Mouse (Mus musculus) embryo, embryonic 11 days (tissue): ENCODE measurements around the gene Sar1a.

Experiments
- DNase-seq: peaks from one replicate; pipeline ENCODE4 v3.0.0-alpha.2; 2015

The Sar1a gene

DNA sequence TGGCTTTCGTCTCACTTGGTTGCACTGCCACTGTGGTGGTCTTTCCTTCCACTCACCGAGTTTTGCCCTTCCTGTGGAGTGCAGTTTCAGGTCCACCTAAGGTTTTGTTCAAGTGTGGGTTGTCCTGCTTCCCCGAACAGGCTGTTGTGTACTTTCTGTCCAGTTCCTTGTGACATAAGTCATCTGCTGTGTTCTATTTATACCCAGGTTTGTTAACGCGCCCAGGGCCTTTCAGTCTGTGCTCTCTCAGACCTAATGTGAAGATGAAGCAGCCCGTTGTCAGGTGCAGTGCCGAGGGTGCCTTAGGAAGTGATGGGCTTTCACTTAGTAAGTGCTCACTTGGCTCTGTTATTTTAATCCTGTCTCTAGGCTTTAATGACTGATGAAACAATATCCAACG is 9.3 kb downstream of the Sar1a start:
- DNase-seq, result no peak

DNA sequence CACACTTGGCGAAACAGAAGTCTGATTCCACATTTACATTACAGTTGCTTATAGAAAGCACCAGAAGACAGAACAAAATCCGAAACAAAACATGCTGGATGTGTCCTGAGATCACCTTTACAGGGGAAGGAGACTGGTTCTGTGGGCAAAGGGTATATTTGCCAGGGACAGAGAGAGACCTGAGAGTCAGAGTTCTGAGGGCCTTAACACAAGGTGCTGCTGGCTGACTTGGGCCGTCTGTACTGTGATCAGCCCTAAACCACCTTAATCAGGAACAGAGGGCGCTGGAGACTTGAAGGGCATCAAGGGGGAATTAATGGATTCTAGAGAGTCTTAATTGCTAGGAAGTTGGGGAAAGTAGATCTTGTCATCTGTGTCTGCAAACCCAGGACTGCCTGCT is 13.5 kb downstream of the Sar1a start:
- DNase-seq, result no peak

DNA sequence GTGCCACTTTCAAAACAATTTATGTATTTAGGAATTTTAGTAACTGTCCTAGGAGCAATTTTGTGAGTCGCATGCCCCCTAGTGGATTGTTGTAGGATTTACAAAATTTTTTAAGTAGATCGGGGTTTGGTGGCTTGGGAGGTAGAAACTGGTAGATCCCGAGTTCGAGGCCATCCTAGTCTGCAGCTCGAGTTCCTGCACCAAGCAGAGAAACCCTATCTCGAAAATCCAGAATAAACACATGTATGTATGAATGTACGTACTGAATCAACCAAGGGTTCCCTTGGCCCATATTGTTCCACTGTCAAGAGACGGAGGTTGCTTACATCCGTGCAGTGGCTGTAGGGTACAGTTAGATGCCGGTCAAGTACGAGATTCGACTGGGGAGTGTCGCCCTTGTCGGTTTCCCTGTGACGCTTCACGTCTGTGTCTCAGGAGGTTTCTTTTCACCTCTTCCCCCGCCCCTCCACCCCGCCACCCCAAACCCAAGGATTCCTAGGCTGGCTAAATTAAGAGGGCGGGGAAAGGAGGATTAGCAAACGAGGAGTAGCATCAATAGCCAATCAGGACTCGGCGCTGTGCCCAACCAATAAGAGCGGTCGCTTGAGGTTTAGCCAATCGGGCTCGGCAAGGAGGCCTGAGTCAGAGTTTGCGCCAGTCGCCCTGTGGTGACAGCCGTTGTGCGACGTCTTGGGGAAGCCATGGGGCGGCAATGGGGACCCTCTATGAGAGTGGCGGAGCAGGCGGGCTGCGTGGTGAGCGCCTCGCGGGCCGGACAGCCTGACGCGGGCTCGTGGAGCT is 15.0 kb downstream of the Sar1a start, which contains the start of gene Tysnd1:
Tysnd1 (plus strand) TSS at position 645 of the 801 bp plus-strand sequence.
- peak; percentile 98 for DNase-seq

DNA sequence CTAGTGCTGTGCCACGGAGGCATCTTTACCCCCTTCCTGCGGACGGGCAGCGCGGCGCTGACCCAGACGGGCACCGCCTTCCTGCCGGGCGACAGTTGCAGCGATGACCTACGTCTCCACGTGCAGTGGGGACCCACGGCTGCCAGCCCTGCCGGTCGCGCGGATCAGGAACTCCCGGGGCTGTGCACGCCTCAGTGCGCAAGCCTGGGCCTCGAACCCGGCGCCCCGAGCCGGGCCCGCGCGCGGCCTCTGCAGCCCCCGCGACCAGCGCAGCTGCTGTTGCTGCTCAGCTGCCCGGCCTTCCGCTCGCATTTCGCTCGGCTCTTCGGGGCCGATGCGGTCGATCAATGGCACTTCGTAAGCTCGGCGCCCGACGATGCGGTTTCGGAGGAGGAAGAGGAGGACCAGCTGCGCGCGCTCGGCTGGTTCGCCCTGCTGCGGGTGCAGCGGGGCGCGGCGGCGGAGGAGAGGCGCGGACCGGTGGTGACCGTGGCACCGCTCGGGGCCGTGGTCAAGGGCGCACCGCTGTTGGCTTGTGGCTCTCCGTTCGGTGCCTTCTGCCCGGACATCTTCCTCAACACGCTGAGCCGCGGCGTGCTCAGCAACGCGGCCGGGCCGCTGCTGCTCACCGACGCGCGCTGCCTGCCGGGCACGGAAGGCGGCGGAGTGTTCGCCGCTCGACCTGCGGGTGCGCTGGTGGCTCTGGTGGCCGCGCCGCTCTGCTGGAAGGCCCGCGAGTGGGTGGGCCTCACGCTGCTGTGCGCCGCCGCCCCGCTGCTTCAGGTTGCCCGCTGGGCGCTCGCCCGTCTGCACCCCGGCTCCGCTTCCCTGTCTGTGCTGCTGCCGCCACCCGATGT is 15.8 kb downstream of the Sar1a start:
- DNase-seq, result peak; percentile 50

DNA sequence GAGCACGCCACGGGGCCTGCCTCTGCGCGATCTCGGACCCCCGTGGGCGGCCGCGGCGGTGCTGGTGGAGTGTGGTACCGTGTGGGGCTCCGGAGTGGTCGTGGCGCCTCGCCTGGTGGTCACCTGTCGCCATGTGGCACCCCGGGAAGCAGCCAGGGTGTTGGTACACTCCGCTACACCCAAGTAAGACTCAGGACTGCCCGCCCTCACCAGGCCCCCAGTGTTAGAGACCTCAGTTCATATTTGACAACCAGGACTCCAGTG is 16.4 kb downstream of the Sar1a start:
- DNase-seq, result no peak

DNA sequence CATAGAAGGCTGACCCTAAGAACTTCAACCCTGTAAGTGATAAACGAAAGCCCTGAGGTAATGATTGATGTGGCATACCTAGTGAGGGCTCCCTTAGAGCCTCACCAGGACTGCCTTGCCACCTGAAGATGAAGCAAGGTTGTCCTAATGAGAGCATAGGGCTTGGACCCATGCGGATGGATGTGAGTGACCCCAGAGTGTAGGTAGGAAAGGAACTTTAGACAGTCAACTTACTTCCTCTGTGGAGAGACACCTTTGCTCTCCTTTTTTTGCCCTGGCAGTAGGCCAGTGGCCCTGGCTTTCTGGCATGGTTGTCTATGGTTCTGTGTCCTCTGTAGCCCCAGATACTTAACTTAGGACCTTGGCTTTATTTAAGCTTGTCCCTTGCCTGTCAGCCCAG is 16.9 kb downstream of the Sar1a start:
- DNase-seq, result no peak

DNA sequence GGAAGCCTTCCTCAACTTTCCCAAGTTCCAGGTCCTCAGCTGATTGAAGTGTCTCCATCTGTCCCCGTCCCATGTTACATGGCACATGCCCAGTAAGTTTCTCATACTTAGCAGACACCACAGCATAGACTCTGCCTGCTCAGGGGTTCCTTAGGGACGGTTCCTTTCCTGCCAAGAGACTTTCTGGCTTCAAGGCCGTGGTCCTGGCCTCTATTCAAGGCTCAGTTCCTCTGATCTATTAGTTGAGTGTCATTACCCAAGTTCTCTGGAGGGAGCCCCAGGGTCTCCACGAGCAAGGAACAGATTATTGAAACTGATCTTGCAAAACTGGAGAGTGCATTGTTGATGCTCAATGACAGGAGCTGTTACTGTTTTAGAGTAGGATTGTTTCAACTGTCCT is 24.6 kb downstream of the Sar1a start:
- DNase-seq, result no peak

DNA sequence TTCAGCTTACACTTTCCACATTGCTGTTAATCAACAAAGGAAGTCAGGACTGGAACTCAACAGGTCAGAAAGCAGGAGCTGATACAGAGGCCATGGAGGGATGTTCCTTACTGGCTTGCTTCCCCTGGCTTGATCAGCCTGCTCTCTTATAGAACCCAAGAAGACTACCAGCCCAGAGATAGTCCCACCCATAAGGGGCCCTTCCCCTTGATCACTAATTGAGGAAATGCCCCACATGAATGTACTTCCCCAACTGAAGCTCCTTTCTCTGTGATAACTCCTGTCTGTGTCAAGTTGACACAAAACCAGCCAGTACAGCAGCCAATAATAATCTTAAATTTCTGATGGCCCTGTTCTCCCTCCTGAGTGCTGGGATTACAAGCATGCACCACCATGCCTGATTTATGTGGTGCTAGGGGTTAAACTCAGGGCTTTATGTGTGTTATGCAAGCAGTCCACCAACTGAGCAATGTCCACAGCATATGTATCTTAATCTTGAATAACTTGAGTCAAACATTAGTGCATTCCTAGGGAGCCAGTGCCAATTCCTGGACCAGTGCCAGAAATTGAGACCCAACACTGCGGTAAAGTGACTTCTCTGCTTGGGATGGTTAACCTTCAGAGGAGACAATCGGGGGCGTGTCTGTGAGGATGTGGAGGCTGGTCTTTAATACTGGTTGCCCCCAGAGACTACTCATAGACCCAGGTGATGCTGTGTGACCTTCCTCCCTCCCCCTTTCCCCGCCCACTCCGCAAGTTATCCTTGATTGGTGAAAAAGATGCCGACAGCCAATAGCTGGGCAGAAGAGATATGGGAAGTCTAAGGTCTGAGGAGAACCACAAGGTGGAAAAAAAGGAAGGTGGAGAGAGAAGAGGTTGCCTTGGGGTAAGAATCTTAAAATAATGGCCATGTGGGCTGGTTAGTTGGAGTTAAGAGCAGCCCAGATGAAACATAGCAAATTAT is 26.6 kb downstream of the Sar1a start:
- DNase-seq, result no peak

DNA sequence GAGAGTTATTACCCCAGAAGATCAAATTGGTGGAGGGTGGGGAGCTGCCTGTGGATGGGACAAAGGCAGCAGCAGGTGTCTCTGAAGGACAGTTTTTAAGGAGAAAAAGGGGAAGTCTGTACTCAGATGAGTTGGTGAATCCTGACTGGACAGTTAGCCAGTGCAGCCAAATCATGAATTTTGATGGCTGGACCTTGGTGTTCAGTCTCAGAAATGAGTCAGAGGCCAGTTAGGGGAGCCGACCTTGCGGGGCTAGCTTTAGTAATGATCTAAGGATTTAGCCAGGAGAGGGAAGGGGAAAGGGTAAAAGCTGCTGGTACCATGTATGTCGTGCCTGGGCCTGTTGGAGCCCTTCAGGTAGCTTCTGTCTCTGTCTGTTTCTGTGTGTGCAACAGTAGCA is 33.5 kb downstream of the Sar1a start:
- no peak for DNase-seq

DNA sequence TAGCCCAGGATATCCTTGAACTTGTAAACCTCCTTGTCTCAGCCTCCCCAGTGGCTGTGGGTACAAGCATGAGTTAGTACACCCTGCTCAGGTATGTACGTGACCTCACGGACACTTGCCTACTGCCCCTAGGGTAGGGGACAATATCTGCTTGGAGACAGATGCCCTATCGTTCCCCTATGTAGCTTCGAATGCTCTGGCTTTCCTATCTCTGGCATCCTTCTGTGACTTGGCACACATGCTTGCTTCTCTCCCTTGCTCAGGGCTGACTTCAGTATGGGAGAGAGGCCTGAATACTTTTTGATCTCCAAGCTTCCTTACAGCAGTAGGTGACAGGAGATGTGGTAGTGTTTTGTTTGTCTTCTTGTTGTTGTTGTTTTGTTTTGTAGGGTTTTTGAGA is 34.0 kb downstream of the Sar1a start:
- DNase-seq, result no peak

DNA sequence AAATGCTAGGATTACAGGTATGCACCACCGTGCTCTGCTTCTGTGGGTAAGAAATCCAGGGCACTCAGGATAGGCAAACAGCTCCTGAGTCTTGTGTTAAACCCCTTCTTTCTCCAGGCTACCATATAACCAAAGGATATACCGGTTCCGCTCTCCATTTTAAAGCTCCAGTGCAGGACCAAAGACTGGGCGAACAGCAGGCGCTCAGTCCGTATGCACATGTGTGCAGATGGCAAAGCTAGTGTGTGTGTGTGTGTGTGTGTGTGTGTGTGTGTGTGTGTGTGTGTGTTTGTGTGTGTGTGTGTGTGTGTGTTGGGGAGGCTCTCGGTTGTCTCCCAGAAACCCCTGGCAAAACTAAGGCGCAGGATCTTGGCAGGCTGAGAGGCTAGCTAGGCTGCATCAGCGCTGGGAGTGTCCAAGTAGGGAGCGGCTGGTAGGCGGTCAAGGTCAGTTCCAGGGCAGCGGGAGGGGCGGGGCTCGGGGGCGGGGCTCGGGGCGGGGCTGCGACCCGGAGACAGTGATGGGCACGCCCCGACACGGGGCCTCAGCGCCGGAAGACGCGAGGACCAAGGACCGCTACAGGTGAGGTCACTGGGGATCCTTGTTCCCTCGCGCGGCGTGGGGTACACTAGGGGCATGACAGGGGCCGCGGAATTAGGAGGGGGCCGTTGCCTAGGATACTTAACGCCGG is 34.8 kb downstream of the Sar1a start, which contains the start of gene Aifm2:
Aifm2 (plus strand) TSS at position 493 of the 691 bp plus-strand sequence.
- peak; percentile 83 for DNase-seq

DNA sequence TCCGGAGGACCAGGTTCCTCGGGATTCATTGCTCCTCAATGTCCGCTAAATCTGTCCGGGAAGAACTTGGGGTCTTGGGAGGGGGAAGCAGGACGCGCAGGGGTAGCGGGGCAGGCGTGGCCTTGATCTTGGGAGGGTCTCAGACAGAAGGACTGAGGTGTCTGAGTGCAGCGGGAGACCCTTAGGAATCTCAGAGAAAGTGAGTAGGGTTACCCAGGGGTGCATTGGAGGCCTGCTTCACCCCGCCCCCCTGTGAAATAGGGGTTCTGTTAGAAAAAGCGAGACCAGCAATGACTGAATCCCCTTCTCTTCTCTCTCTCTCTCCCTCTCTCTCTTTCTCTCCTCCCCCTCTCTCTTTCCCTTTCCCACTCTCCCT is 35.4 kb downstream of the Sar1a start:
- DNase-seq, result no peak

DNA sequence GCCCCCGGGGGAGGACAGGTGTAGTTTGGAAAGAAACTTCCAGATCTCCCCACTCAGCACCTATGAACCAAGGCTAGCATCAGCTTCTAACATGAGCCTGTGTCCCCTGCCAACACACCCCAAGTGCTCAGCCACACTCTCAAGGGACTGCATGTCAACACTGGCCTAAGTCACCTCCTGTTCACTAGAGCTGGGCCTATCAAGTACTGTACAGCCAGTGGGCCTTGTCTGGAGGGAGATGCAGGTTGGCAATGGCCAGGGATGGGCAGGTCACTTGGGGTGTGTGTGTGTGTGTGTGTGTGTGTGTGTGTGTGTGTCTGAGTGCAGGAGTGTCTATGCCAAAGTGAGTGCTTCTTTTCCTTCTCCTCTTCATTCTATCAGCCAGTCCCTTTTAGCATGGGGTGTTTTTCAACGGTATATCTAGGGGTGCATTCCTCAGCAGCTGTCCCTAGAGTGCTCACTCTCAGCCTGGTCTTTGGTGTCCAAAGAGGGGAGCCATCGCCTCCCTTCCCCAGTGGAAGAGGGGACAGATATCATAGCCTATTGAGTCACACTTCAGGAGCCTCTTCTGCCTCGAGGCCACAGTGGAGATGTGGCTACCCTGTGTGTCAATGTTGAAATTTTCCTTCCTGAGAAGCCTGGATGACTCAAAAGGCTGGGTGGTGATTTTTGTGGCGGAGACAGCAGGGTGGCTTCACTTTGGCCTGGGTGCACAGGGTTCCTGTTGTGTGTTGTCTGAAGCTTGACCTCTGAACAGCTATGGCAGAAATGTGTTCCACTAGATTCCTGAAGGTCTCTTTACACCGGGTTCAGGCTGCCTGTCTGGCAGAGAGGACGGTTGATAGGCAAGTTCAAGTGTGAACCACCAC is 36.1 kb downstream of the Sar1a start:
- DNase-seq, result no peak

DNA sequence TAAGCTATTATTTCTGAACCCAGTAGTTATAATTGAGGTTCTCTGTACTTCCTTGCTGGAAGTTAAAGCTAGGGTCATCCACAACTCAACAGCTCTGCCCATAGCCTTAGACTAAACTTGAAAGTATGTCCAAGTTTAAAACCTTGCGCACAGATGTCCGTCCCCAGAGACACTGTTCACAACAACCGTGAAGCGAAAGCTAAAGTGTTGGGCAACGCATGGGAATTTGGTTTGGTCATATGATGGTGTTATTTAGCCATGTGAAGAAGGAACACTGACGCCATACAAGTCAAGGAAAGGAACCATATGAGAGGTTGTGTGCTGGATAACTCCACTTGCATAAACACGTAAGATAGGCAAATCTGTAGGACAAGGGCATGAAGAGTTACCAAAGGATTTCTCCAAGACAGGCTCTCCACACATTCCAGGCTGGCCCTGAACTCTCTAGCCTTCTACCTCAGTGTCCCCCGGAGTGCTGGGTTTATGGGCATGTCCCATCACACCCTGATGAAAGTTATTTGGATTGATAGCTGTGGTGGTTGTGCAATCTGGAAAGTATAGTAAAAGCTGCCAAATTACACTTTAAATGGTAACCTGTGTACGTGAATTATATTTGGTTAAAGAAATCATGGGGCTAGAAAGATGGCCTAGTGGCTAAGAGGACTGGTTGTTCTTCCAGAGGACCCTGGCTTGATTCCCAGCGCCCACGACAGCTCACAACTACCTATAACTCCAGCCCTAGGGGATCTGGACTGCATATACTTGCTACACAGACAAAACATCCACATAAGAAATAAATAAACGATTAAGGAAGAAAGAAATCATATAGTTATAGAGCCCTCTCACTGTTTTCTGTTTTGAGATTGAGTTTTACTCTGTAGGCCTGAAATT is 37.6 kb downstream of the Sar1a start:
- DNase-seq, result no peak

DNA sequence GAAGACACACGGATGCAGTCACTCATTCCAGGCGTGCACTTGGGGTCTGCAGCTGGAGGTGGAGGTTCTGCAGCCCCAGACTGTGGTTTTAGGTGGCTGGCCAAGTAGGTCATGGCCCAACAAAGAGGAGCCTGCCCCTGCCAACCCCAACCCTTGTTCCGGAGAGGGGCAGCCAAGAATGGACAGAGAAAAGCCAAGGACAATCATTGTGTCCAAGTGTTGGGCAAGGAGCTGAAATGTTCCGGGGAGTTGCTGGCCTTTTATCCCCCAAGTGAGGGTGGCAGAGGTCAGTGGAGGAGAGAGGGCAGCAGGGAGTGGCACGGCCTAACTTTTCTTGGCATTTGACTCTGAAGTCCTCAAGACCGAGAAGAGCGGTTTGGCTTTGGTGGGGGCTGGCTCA is 40.2 kb downstream of the Sar1a start:
- DNase-seq, result no peak

DNA sequence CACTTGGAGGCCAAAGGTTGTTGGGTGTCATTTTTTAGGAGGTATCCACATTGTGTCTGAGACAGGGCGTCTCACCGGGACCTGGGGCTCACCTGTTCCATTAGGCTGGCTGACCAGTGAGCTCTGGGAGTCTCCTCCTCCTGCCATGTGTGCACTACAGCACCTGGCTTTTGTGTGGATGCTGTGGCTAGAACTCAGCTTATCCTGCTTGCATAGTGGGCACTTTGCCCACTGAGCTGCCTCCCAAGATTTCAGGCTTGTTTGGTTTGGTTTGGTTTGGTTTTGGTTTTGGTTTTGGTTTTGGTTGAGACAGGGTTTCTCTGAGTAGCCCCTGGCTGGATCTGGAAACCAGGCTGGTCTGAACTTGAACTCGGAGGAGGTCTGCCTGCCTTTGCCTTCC is 42.1 kb downstream of the Sar1a start:
- no peak for DNase-seq

DNA sequence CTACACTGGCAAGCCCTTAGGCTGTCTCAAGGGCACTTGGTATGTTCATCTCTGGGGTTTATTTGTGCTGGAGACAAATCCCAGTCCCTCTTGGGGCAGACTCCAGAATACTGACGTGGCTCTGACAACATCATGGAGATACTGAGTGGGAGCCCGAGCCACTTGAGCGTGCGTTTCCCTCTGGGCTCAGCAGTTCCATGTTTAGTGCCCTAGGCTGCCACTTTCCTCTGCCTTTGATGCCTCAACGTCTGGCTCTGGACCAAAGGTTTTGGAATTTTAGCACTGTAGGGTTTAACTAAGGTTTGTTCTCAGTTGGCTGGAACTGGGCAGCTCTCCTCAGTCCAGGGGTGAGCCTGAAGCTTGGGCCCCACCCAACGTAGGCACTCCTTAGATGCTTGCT is 43.2 kb downstream of the Sar1a start:
- DNase-seq, result no peak

DNA sequence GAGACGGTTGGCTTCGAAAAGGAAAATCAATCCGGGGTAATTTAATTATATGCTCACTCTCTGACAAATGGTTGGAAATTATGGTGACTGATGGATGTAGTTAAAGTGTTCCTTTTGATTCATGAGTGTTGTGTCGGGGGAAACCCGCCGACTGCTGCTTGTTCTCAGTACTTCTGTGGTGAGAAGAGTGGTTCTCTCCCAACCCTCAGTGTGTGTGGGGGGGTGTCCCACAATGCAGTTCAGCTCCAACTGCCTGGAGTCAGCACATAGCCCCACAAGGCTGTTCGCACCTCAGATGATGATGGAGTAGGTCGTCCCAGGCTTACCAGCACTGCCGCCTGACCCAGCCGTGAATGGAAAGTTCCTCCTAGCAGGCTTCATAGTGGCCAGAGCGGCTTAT is 49.1 kb downstream of the Sar1a start:
- no peak for DNase-seq

DNA sequence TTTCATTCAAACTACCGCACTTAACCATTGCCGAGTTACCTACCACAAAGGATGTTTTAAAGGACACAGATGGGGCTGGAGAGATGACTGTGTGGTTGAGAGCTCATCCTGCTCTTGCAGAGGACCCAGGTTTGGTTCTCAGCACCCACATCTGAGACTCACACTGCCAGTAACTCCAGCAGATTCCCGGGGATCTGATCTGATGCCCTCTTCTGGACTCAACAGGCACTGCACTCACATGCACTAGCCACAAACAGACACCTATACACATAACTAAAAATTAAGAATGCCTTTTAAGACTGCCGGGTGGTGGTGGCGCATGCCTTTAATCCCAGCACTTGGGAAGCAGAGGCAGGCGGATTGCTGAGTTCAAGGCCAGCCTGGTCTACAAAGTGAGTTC is 50.1 kb downstream of the Sar1a start:
- no peak for DNase-seq

DNA sequence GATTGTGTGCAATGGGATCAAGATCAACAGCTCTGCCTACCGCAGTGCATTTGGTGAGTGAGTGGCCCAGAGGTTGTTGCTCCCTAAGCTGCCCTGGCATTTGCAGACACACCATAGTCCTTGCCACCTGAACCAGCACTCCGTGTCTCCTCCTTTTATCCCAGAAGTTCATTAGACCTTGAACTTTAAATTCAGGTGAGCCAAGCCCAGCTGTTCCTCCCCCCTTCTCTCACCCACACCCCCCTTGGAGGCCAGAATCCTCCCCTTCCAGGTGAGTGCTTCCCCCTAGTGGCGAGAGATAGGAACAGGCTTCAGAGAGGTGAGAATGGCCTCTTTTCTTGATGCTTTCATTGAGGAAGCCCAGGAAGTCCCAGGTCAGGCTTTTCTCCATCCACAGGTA is 54.3 kb downstream of the Sar1a start:
- peak; percentile 60 for DNase-seq

DNA sequence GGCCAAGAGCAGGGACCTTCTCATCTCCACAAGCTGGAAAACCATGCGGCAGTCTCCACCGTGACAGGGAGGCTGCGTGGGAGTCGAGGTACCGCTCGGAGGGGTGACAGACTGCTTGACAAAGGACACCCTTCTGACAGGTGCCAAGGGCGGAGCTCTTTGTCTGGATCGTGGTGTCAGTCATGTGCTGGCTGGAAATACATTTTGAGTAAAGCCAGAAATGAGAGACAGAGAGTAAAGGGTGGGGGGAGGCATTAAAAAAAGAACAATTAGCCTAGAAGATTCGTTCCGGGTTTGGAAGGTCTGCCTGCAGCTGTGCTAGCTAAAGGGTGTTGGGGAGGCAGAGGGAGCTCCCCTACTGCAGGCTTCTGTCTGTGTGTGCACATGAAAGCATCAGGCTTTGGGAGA is 56.6 kb downstream of the Sar1a start:
- DNase-seq, result no peak
